Mouse (Mus musculus) heart, postnatal 0 days (tissue): Measurements from ENCODE around the gene Xrra1. TPM values are rescaled to one million over a fixed set of nuclear protein-coding genes. Genes with fewer than 3 reads are reported as not detected.
A peak's percentile ranks its signal among the peaks of the same experiment; 100 is the strongest.

ENCODE experiments used
- ATAC-seq: fragments of 200-750 bp; cut with Nextera tagmentation; 2 replicates; pipeline ENCODE4 v1.8.0; 2017; ENCODE audit warnings: low read depth, moderate number of reproducible peaks, moderate library complexity; ENCODE audit not compliant: insufficient read depth
- DNase-seq: peaks from one replicate; pipeline ENCODE4 v3.0.0-alpha.2; 2016; ENCODE audit warnings: low spot score
- H3K27ac ChIP-seq: fragments of 300-500 bp; sonication (generic); 2 replicates; pipeline ENCODE4 v1.5.1; 2014; ENCODE audit warnings: low read depth, mild to moderate bottlenecking
- H3K27me3 ChIP-seq: fragments of 300-500 bp; sonication (generic); 2 replicates; pipeline ENCODE4 v1.6.1; 2014; ENCODE audit warnings: low read length, mixed read lengths; ENCODE audit not compliant: control insufficient read depth, insufficient read depth
- H3K36me3 ChIP-seq: fragments of 300-500 bp; sonication (generic); replicated peaks from 2 replicates; pipeline ENCODE4 v1.6.1; 2014; ENCODE audit warnings: low read length, mixed read lengths; ENCODE audit not compliant: control insufficient read depth, insufficient read depth
- H3K4me1 ChIP-seq: fragments of 300-500 bp; sonication (generic); 2 replicates; pipeline ENCODE4 v1.6.1; 2014; ENCODE audit warnings: antibody characterized with exemption; ENCODE audit not compliant: control insufficient read depth, insufficient read depth
- H3K4me2 ChIP-seq: fragments of 300-500 bp; sonication (generic); 2 replicates; pipeline ENCODE4 v1.6.1; 2014; ENCODE audit warnings: low read depth, mild to moderate bottlenecking, low read length, moderate library complexity
- H3K4me3 ChIP-seq: fragments of 300-500 bp; sonication (generic); 2 replicates; pipeline ENCODE4 v1.5.1; 2014; ENCODE audit warnings: low read depth, low read length
- H3K9ac ChIP-seq: fragments of 300-500 bp; sonication (generic); replicated peaks from 2 replicates; pipeline ENCODE4 v1.6.1; 2014; ENCODE audit warnings: low read depth, low read length, mixed read lengths
- H3K9me3 ChIP-seq: fragments of 300-500 bp; sonication (generic); replicated peaks from 2 replicates; pipeline ENCODE4 v1.6.1; 2016; ENCODE audit warnings: low read length; ENCODE audit not compliant: control insufficient read depth
- CTCF ChIP-seq: IDR thresholded peaks from 2 replicates; pipeline ENCODE4 v1.5.1; 2016; ENCODE audit warnings: antibody characterized with exemption, control low read depth, low read depth
- EP300 ChIP-seq: IDR thresholded peaks from 2 replicates; pipeline ENCODE4 v1.6.1; 2016; ENCODE audit warnings: antibody characterized with exemption, low read depth
- WGBS: fragments of 180-500 bp; shearing (Covaris S2); extraction: QIAGEN DNeasy Blood & Tissue Kit; methylation state at CpG from one replicate; pipeline ENCODE4 v1.1.7; 2014; 5-methylcytosine and 5-hydroxymethylcytosine counted together
- polyA plus RNA-seq: library from polyadenylated mRNA; unstranded; fragments of >200 nt; fragmentation: Nextera tagmentation; extraction: Ambion mirVana; gene quantifications from 2 replicates; pipeline ENCODE4 v1.2.1, GENCODE M21; 2015
- total RNA-seq: library from RNA; depleted of rRNA; stranded (reverse); fragments of >200 nt; gene quantifications from 2 replicates; pipeline ENCODE4 v1.2.3, GENCODE M21; 2014; ENCODE audit warnings: low replicate concordance

The Xrra1 gene
- total and polyA plus RNA-seq, 2 experiments from 2014 or later, result 0.08 TPM; not detected in 1

GRCm38 (mm10) chr7:99836781-99837180, 22.1 kb upstream of the Xrra1 start:
- no peaks in the 10 kb centered on the region for H3K9me3 ChIP-seq
- no peak overlapping the region for H3K4me3 ChIP-seq
- no peaks in the 10 kb centered on the region for H3K27me3 ChIP-seq
- H3K36me3 ChIP-seq, result peaks cover 33% of the 10 kb centered on the region
- no peak for DNase-seq
- WGBS, result 24% methylated on average over 4 of the region's 4 CpGs
- TF ChIP-seq CTCF, result no peak
- TF ChIP-seq EP300, result no peak
- ATAC-seq, result peak; percentile 51; the same call in 1 of the 2 replicates
- H3K27ac ChIP-seq, result no peak overlapping the region
- H3K4me2 ChIP-seq, result no peak overlapping the region
- peaks cover 21% of the 10 kb centered on the region for H3K4me1 ChIP-seq
- no peak overlapping the region for H3K9ac ChIP-seq

GRCm38 (mm10) chr7:99837358-99838071, 21.4 kb upstream of the Xrra1 start:
- Histone ChIP-seq H3K27me3 (no peaks in the 10 kb centered on the region), H3K9ac (no peak overlapping the region)
- ATAC-seq, result peak; percentile 17; the same call in 1 of the 2 replicates

GRCm38 (mm10) chr7:99838241-99838640, 20.7 kb upstream of the Xrra1 start:
- Histone ChIP-seq H3K4me3 (no peak overlapping the region), H3K9ac (no peak overlapping the region), H3K27ac (peak overlapping the region; percentile 71), H3K9me3 (no peaks in the 10 kb centered on the region), H3K36me3 (peaks cover 47% of the 10 kb centered on the region), H3K4me2 (no peak overlapping the region), H3K27me3 (no peaks in the 10 kb centered on the region), H3K4me1 (peaks cover 21% of the 10 kb centered on the region)
- ATAC-seq, result no peak
- TF ChIP-seq EP300, result no peak
- TF ChIP-seq CTCF, result peak; percentile 18
- no peak for DNase-seq
- WGBS, result 80% methylated on average over 3 of the region's 3 CpGs

More at GRCm38 (mm10) chr7:99837358-99838071, 21.4 kb upstream of the Xrra1 start:
- peaks cover 21% of the 10 kb centered on the region for H3K4me1 ChIP-seq
- no peak for TF ChIP-seq CTCF
- TF ChIP-seq EP300, result no peak
- no peaks in the 10 kb centered on the region for H3K9me3 ChIP-seq
- H3K4me2 ChIP-seq, result no peak overlapping the region
- H3K36me3 ChIP-seq, result peaks cover 40% of the 10 kb centered on the region
- H3K27ac ChIP-seq, result peak overlapping the region; percentile 71
- H3K4me3 ChIP-seq, result no peak overlapping the region
- peak; percentile 33 for DNase-seq
- 36% methylated on average over 6 of the region's 6 CpGs for WGBS

GRCm38 (mm10) chr7:99845533-99846236, 13.2 kb upstream of the Xrra1 start:
- Histone ChIP-seq H3K4me3 (no peak overlapping the region), H3K4me1 (peaks cover 13% of the 10 kb centered on the region), H3K27me3 (no peaks in the 10 kb centered on the region), H3K4me2 (0 out of 2 replicates have a peak overlapping the region, but pooled peaks have one; percentile 9), H3K27ac (peak overlapping the region; percentile 78), H3K9ac (no peak overlapping the region), H3K9me3 (no peaks in the 10 kb centered on the region), H3K36me3 (peaks cover 65% of the 10 kb centered on the region)
- WGBS, result 68% methylated on average over 8 of the region's 8 CpGs
- no peak for TF ChIP-seq EP300
- ATAC-seq, result peak; percentile 62; the same call in 1 of the 2 replicates
- DNase-seq, result peak; percentile 77

- H3K9ac ChIP-seq, result no peak overlapping the region
- no peak for TF ChIP-seq EP300
- TF ChIP-seq CTCF, result no peak
- H3K4me3 ChIP-seq, result no peak overlapping the region
- no peaks in the 10 kb centered on the region for H3K27me3 ChIP-seq
- H3K9me3 ChIP-seq, result no peaks in the 10 kb centered on the region
- peaks cover 13% of the 10 kb centered on the region for H3K4me1 ChIP-seq
- ATAC-seq, result no peak
- DNase-seq, result no peak
- 92% methylated on average over 5 of the region's 5 CpGs for WGBS
- peaks cover 43% of the 10 kb centered on the region for H3K36me3 ChIP-seq
- no peak overlapping the region for H3K4me2 ChIP-seq
- H3K27ac ChIP-seq, result no peak overlapping the region
These were observed 8.4 kb upstream of the Xrra1 start for GRCm38 (mm10) chr7:99850534-99850933.
